Mouse (Mus musculus): ENCODE results near the gene Nags. TPM values are rescaled to one million over a fixed set of nuclear protein-coding genes. Genes with fewer than 3 reads are reported as not detected.
A peak's percentile ranks its signal among the peaks of the same experiment; 100 is the strongest.
"Not testable (repeated sequence)": the region's sequence is repeated elsewhere in the genome, so short reads cannot be mapped to it uniquely, and the experiment has no call there.

The Nags gene
- polyA plus RNA-seq, 1 experiment: 0.16 TPM

DNA sequence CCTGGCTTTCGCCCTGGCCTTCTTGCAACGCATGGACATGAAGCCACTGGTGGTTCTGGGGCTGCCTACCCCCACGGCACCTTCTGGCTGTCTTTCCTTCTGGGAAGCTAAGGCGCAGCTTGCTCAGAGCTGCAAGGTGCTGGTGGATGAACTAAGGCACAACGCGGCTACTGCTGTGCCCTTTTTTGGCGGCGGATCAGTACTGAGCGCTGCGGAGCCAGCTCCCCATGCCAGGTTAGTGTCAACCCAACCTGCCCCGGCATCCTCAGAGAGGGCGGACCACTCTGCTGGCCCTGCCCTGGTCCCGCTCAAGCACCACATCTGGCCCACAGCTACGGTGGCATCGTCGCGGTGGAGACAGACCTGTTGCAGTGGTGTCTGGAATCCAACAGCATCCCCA is 1.2 kb downstream of the Nags start:
- peak overlapping the region; percentile 66 for H3K4me3 ChIP-seq (replicated peaks)
- no peaks in the 10 kb centered on the region; the same call in 1 of the 2 replicates for H3K9me3 ChIP-seq (ENCODE audit: control insufficient read depth, low read length)
- TF ChIP-seq TAL1 (IDR thresholded peaks at IDR 0.05; ENCODE audit: low read length): no peak
- no peak for TF ChIP-seq GATA1 (IDR thresholded peaks at IDR 0.05; ENCODE audit: low read length)
- H3K27me3 ChIP-seq (ENCODE audit: control insufficient read depth): peaks cover 64% of the 10 kb centered on the region
- peaks cover 26% of the 10 kb centered on the region for H3K4me1 ChIP-seq (ENCODE audit: control insufficient read depth)
- peaks cover 19% of the 10 kb centered on the region for H3K36me3 ChIP-seq (ENCODE audit: control insufficient read depth)

DNA sequence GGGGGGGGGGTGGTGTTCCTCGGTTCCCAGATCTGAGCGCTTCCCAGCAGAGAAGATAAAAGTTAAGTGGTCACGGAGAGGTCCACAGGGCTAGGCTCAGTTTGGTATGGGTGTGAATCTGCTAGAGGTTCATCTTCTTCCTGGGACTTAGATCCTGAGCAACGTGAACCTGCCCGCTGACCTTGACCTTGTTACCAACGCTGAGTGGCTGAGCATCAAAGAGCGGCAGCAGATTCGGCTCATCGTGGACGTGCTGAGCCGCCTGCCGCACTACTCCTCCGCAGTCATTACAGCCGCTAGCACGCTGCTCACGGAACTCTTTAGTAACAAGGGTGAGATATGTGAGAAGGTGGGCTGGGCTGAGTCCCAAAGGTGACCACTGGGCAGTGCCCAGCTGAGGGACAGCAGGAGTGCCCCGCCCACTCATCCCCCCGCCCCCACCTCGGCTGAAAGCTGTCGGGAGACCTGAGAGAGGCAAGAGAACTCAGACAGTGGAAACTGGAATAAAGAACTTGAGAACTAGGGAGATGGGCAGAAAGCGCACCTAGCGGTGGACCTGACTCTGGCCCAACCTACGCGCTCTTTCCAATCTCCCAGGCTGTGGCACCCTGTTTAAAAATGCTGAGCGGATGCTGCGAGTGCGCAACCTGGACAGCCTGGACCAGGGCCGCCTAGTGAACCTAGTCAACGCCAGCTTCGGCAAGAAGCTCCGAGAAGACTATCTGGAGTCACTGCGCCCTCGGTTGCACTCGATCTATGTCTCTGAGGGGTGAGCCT is 2.1 kb downstream of the Nags start:
- TF ChIP-seq GATA1 (IDR thresholded peaks at IDR 0.05; ENCODE audit: low read length) (no peak), TAL1 (IDR thresholded peaks at IDR 0.05; ENCODE audit: low read length) (no peak)
- peaks cover 22% of the 10 kb centered on the region for H3K36me3 ChIP-seq (ENCODE audit: control insufficient read depth)
- H3K27me3 ChIP-seq (ENCODE audit: control insufficient read depth): peaks cover 63% of the 10 kb centered on the region
- peak overlapping the region; percentile 66 for H3K4me3 ChIP-seq (replicated peaks)
- peaks cover 26% of the 10 kb centered on the region for H3K4me1 ChIP-seq (ENCODE audit: control insufficient read depth)
- no peaks in the 10 kb centered on the region; the same call in 1 of the 2 replicates for H3K9me3 ChIP-seq (ENCODE audit: control insufficient read depth, low read length)

DNA sequence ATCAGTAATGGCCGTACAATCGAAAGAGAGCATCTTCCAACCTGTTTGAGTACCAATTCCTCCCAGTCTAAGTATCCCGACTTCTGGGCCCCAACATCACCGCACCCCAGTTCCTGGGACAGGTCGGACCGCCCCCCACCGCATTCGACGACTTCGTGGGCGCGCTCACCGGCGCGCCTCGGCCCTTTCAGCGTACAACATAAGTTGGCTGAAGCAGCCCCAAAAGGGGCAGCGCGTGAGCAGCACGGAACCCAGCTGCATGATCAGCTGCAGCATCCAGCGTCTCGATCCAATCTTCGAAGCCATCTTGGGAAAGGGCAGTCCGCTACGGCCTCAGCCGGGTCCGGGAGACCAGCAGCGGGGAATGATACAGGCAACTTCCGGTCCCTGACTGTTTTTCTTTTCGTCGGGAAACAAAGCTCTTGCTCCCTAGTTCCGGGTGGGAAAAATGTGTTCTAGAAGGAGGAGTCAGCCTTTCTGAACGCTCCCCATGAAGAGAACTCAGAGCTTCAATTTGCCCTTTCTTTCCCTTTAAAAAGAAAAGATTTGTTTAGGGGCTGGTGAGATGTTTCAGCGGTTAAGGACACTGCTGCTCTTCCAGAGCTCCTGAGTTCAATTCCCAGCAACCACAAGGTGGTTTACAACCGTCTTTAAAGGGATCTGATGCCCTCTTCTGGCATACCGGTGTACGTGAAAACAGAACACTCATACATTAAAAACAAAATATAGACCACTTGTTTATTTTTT is 10.9 kb downstream of the Nags start, which contains the start of gene Tmem101:
Tmem101 (minus strand) TSS at position 366 of the 747 bp plus-strand sequence.
- Histone ChIP-seq H3K4me1 (ENCODE audit: control insufficient read depth) (peaks cover 26% of the 10 kb centered on the region), H3K36me3 (ENCODE audit: control insufficient read depth) (peaks cover 32% of the 10 kb centered on the region), H3K27me3 (ENCODE audit: control insufficient read depth) (peaks cover 5% of the 10 kb centered on the region; the same call in 1 of the 2 replicates), H3K4me3 (replicated peaks) (peak within 1 kb of the TSS; percentile 86), H3K9me3 (ENCODE audit: control insufficient read depth, low read length) (no peaks in the 10 kb centered on the region)
- TF ChIP-seq GATA1 (IDR thresholded peaks at IDR 0.05; ENCODE audit: low read length) (0 out of 2 replicates have a peak, but pooled peaks have one; percentile 12), TAL1 (IDR thresholded peaks at IDR 0.05; ENCODE audit: low read length) (no peak)

DNA sequence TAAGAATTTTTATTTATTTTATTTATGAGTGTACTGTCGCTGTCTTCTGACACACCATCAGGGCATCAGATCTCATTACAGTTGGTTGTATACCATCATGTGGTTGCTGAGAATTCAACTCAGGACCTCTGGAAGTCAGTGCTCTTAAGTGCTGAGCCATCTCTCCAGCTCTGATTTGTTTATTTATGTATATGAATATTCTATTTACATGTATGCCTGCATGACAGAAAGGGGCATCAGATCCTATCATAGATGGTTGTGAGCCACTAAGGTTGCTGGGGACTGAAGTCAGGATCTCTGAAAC is 11.4 kb downstream of the Nags start:
- H3K36me3 ChIP-seq (ENCODE audit: control insufficient read depth): peaks cover 33% of the 10 kb centered on the region
- no peak for TF ChIP-seq GATA1 (IDR thresholded peaks at IDR 0.05; ENCODE audit: low read length)
- no peak for TF ChIP-seq TAL1 (IDR thresholded peaks at IDR 0.05; ENCODE audit: low read length)
- H3K27me3 ChIP-seq (ENCODE audit: control insufficient read depth): peaks cover 5% of the 10 kb centered on the region; the same call in 1 of the 2 replicates
- H3K4me1 ChIP-seq (ENCODE audit: control insufficient read depth): peaks cover 26% of the 10 kb centered on the region
- peak overlapping the region; percentile 86 for H3K4me3 ChIP-seq (replicated peaks)
- no peaks in the 10 kb centered on the region for H3K9me3 ChIP-seq (ENCODE audit: control insufficient read depth, low read length)

DNA sequence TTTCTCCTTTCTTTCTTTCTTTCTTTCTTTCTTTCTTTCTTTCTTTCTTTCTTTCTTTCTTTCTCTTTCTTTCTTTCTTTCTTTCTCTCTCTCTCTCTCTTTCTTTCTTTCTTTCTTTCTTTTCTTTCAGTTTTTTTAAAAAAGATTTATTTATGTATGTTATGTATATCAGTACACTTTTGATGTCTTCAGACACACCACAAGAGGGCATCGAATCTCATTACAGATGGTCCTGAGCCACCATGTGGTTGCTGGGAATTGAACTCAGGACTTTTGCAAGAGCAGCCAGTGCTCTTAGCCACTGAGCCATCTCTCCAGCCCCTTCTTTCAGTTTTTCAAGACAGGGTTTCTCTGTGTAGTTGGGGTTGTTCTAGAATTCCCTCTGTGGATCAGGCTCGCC is 12.7 kb downstream of the Nags start:
- peaks cover 26% of the 10 kb centered on the region for H3K4me1 ChIP-seq (ENCODE audit: control insufficient read depth)
- H3K4me3 ChIP-seq (replicated peaks); H3K9me3 ChIP-seq (ENCODE audit: control insufficient read depth, low read length); H3K27me3 ChIP-seq (ENCODE audit: control insufficient read depth): not testable (repeated sequence)
- peaks cover 36% of the 10 kb centered on the region for H3K36me3 ChIP-seq (ENCODE audit: control insufficient read depth)

DNA sequence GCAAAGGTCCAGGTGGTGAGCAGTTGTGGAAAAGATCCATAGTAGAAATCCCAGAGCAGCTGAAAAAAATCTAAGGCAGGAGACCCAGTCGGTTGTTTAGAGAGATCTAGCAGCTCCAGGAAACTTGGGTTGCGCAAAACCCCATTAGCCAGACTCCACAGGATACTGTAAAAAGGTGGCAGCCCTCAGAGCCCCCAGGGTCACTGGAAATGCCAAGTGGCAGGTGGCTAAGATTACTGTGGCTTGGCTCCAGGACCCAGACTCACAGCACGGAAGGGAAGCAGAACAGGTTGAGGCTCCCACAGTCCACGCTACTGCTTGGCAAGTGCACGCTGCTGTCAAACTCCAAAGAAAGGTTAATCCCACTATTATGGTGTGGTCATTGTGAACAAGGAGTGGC is 14.5 kb downstream of the Nags start:
- H3K36me3 ChIP-seq (ENCODE audit: control insufficient read depth): peaks cover 36% of the 10 kb centered on the region
- H3K9me3 ChIP-seq (ENCODE audit: control insufficient read depth, low read length): no peaks in the 10 kb centered on the region
- peaks cover 5% of the 10 kb centered on the region; the same call in 1 of the 2 replicates for H3K27me3 ChIP-seq (ENCODE audit: control insufficient read depth)
- H3K4me1 ChIP-seq (ENCODE audit: control insufficient read depth): peaks cover 21% of the 10 kb centered on the region
- TF ChIP-seq TAL1 (IDR thresholded peaks at IDR 0.05; ENCODE audit: low read length): no peak
- no peak for TF ChIP-seq GATA1 (IDR thresholded peaks at IDR 0.05; ENCODE audit: low read length)
- no peak overlapping the region for H3K4me3 ChIP-seq (replicated peaks)

DNA sequence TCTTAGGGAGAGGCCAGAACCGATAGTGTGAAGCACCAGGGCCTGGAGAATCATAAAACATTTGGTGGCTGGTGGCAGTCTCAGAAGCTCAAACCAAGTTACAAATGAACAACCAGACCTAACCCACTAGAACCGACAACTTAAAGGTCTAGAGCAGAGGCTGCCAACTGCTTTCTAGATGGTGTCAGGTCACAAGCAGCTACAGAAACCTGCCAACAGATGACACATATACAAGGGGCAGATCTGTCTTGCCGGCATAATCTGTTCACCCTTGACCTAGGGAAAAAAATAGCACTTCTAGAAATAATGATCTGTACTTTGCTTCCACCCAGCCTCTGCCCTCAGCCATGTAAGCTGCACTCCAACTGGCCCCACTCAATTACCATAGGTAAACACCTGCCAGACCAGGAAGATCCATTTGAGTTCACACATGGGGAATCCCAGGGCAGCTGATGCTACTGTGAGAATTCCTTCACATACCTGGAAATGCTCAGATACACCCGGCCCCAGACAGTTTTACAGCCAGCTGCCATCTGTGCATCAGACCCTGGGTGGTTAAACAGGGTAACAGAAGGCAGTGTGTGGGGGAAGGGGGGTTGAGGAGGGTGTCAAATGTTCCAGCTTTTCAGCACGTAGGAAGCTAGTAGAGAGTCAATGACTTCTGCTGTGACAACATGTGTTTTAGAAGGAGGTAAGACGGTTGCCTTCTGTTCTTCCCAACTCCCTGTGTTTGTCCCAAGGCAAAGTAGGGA is 20.8 kb downstream of the Nags start:
- H3K9me3 ChIP-seq (ENCODE audit: control insufficient read depth, low read length): no peaks in the 10 kb centered on the region
- no peaks in the 10 kb centered on the region for H3K27me3 ChIP-seq (ENCODE audit: control insufficient read depth)
- H3K4me3 ChIP-seq (replicated peaks): no peak overlapping the region
- H3K4me1 ChIP-seq (ENCODE audit: control insufficient read depth): peaks cover 14% of the 10 kb centered on the region
- no peak for TF ChIP-seq GATA1 (IDR thresholded peaks at IDR 0.05; ENCODE audit: low read length)
- TF ChIP-seq TAL1 (IDR thresholded peaks at IDR 0.05; ENCODE audit: low read length): no peak
- H3K36me3 ChIP-seq (ENCODE audit: control insufficient read depth): peaks cover 94% of the 10 kb centered on the region

DNA sequence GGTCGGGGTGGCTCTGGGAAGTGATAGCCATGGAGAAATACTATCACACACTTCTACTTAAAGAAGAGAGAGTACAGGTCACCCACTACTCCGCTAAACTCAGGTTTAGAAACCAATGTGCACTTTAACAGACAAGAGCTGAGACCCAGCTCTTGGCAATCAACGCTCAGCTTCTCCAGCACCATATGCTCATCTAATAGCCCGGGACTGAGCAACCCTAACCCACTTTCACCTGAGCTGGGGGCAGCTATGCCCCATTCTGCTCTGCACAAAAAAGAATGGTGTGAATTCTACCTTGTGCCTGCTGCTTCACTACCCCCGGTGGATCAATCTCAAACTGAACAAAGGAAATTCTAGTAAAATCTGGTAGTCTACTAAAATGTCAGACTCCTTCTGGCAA is 22.2 kb downstream of the Nags start:
- Histone ChIP-seq H3K9me3 (ENCODE audit: control insufficient read depth, low read length) (no peaks in the 10 kb centered on the region), H3K36me3 (ENCODE audit: control insufficient read depth) (peaks cover 87% of the 10 kb centered on the region), H3K4me3 (replicated peaks) (no peak overlapping the region), H3K4me1 (ENCODE audit: control insufficient read depth) (peaks cover 14% of the 10 kb centered on the region), H3K27me3 (ENCODE audit: control insufficient read depth) (no peaks in the 10 kb centered on the region)
- TF ChIP-seq TAL1 (IDR thresholded peaks at IDR 0.05; ENCODE audit: low read length): no peak
- no peak for TF ChIP-seq GATA1 (IDR thresholded peaks at IDR 0.05; ENCODE audit: low read length)

DNA sequence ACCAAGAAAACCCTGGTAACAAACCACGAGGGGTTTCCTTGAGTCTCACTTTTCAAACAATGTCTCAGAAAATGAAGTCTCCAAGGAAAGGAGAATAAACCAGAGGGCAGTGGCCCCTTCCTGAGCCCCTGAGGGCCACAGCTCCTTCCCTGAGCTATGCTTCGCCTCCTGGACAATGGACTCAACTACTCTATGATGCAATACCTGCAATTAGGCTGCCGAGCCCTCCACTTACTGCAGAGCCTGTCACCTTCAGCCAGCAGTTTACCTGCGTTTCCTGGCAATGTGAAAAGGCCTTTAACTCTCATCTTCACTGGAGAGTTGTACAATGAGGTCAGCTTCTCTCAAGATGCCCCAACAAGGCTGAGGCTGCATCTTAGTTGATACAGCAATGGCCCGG is 23.4 kb downstream of the Nags start:
- Histone ChIP-seq H3K4me3 (replicated peaks) (no peak overlapping the region), H3K27me3 (ENCODE audit: control insufficient read depth) (no peaks in the 10 kb centered on the region), H3K9me3 (ENCODE audit: control insufficient read depth, low read length) (no peaks in the 10 kb centered on the region), H3K36me3 (ENCODE audit: control insufficient read depth) (peaks cover 87% of the 10 kb centered on the region), H3K4me1 (ENCODE audit: control insufficient read depth) (peaks cover 14% of the 10 kb centered on the region)
- TF ChIP-seq GATA1 (IDR thresholded peaks at IDR 0.05; ENCODE audit: low read length) (no peak), TAL1 (IDR thresholded peaks at IDR 0.05; ENCODE audit: low read length) (no peak)

All from erythroblast, embryonic 14.5 days (primary cell).